Mouse (Mus musculus): ENCODE data around the gene Irak3.

- no peak for TF ChIP-seq CTCF (IDR thresholded peaks at IDR 0.05; ENCODE audit: low read depth)
- TF ChIP-seq EP300 (optimal IDR thresholded peaks at IDR 0.05), result no peak
These were observed 88.0 kb downstream of the Irak3 start for GRCm38 (mm10) chr10:120113980-120114379.

Data from stomach, postnatal 0 days (tissue).